Mouse (Mus musculus) liver, embryonic 14.5 days (tissue): ENCODE measurements around the gene Gm49387.

ENCODE experiments used
- CTCF ChIP-seq: IDR thresholded peaks from 2 replicates; pipeline ENCODE4 v1.5.1; 2016; ENCODE audit warnings: antibody characterized with exemption, low read depth, control low read depth
- EP300 ChIP-seq: IDR thresholded peaks from 2 replicates; pipeline ENCODE4 v1.6.1; 2016; ENCODE audit warnings: antibody characterized with exemption, low read depth

DNA sequence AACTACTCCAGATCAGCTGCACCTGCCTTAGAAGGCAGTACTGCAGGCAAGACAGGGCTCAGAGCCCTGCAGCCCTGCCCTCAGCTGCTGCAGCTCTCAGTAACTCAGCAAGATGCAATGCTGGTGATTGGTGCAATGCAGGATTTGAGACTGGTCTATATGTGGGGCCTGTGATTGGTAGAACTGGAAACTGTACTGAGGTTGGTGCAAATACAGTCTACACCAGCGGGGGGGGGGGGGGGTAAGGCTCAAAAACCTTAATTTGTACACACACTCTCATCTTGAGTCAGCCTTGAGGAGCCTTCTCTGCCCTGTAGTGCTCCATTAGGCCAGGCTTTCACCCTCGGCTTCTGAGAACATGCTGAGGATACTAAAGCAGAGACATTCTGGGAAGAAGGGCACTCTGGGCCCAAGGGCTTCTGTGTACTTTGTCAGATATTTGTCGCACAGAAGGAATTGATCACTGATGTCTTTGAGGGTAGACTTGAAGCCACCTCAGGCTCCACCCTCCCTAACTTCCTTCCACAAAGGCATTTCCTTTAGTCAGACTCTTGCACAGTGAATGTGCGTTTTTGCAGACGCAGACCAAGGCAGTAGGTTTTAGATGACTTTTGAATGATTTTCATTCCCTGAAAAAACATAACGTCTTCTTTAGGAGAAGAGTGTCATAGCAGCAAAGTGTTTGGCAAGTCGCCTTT, 43.8 kb upstream of the Gm49387 start:
- no peak for TF ChIP-seq CTCF
- TF ChIP-seq EP300, result no peak
